Mouse (Mus musculus) bone marrow, adult 2 months (tissue): ENCODE data around the gene Ablim1. TPM values are rescaled to one million over a fixed set of nuclear protein-coding genes. Genes with fewer than 3 reads are reported as not detected.
A peak's percentile ranks its signal among the peaks of the same experiment; 100 is the strongest.

Experiments used
- H3K27ac ChIP-seq: fragments of 200-500 bp; 2 replicates; pipeline ENCODE4 v1.5.1; 2012; ENCODE audit warnings: low read depth, mild to moderate bottlenecking, control low read depth, inconsistent platforms, low read length; ENCODE audit not compliant: control insufficient read depth, poor library complexity, insufficient read depth
- H3K4me1 ChIP-seq: fragments of 200-500 bp; 2 replicates; pipeline ENCODE4 v1.6.1; 2011; ENCODE audit warnings: low read length; ENCODE audit not compliant: control insufficient read depth, insufficient read depth
- H3K4me3 ChIP-seq: fragments of 200-500 bp; replicated peaks from 2 replicates; pipeline ENCODE3; 2011; ENCODE audit warnings: mild to moderate bottlenecking, low read depth, low read length, control low read depth; ENCODE audit not compliant: control insufficient read depth
- CTCF ChIP-seq: fragments of 200-500 bp; IDR thresholded peaks from 2 replicates; pipeline ENCODE4 v1.5.1; 2011; ENCODE audit warnings: low read length, control low read depth; ENCODE audit not compliant: control insufficient read depth, insufficient read depth
- POLR2A ChIP-seq: fragments of 200-500 bp; IDR thresholded peaks from 2 replicates; pipeline ENCODE4 v1.6.1; 2011; ENCODE audit warnings: low read depth, mild to moderate bottlenecking, control low read depth, low read length, borderline replicate concordance; ENCODE audit not compliant: control insufficient read depth
- WGBS: fragments of 180-500 bp; shearing (Covaris S2); methylation state at CpG from one replicate; pipeline ENCODE4 v1.1.7; 2018; 5-methylcytosine and 5-hydroxymethylcytosine counted together
- polyA plus RNA-seq: library from polyadenylated mRNA; stranded (reverse); fragments of >200 nt; gene quantifications from 2 replicates; pipeline ENCODE4 v1.2.4, GENCODE M21; 2011; ENCODE audit warnings: low replicate concordance; ENCODE audit not compliant: missing spikeins, insufficient read depth, insufficient read length

Ablim1 gene
- polyA plus RNA-seq, 1 experiment = 15.5 TPM

GRCm38 (mm10) chr19:57353228-57353627 lies 38.5 kb upstream of the Ablim1 start:
- Histone ChIP-seq H3K4me3 (no peak overlapping the region), H3K4me1 (peaks cover 7% of the 10 kb centered on the region; the same call in 1 of the 2 replicates), H3K27ac (no peak overlapping the region)
- no peak for TF ChIP-seq POLR2A
- no peak for TF ChIP-seq CTCF
- 88% methylated on average over 10 of the region's 10 CpGs for WGBS

GRCm38 (mm10) chr19:57352337-57352935 lies 37.7 kb upstream of the Ablim1 start:
- WGBS = 88% methylated on average over 12 of the region's 12 CpGs
- TF ChIP-seq POLR2A = no peak
- TF ChIP-seq CTCF = no peak

GRCm38 (mm10) chr19:57349096-57349495 lies 34.4 kb upstream of the Ablim1 start:
- Histone ChIP-seq H3K4me3 (no peak overlapping the region), H3K27ac (no peak overlapping the region), H3K4me1 (no peaks in the 10 kb centered on the region; the same call in 1 of the 2 replicates)
- TF ChIP-seq POLR2A (no peak), CTCF (no peak)

More at GRCm38 (mm10) chr19:57352337-57352935, 37.7 kb upstream of the Ablim1 start:
- no peak overlapping the region for H3K27ac ChIP-seq
- H3K4me1 ChIP-seq = peaks cover 6% of the 10 kb centered on the region; the same call in 1 of the 2 replicates
- H3K4me3 ChIP-seq = no peak overlapping the region

GRCm38 (mm10) chr19:57344678-57345077 lies 30.0 kb upstream of the Ablim1 start:
- H3K27ac ChIP-seq = no peak overlapping the region
- WGBS = 77% methylated on average over 1 of the region's 1 CpGs
- H3K4me3 ChIP-seq = no peak overlapping the region
- TF ChIP-seq POLR2A (no peak), CTCF (no peak)
- H3K4me1 ChIP-seq = peaks cover 7% of the 10 kb centered on the region

GRCm38 (mm10) chr19:57343860-57344259 lies 29.1 kb upstream of the Ablim1 start:
- H3K27ac ChIP-seq = 0 out of 2 replicates have a peak overlapping the region, but pooled peaks have one; percentile 4
- H3K4me3 ChIP-seq = peak overlapping the region; percentile 3
- peaks cover 7% of the 10 kb centered on the region for H3K4me1 ChIP-seq
- TF ChIP-seq POLR2A (no peak), CTCF (no peak)
- whole genome bisulfite sequencing = 8% methylated on average over 5 of the region's 5 CpGs

GRCm38 (mm10) chr19:57340900-57341742 lies 26.4 kb upstream of the Ablim1 start:
- Histone ChIP-seq H3K27ac (no peak overlapping the region), H3K4me1 (peaks cover 7% of the 10 kb centered on the region), H3K4me3 (no peak overlapping the region)
- TF ChIP-seq POLR2A (no peak), CTCF (no peak)
- WGBS = 71% methylated on average over 8 of the region's 8 CpGs

- no peak for TF ChIP-seq CTCF
- no peak for TF ChIP-seq POLR2A
- WGBS = 74% methylated on average over 13 of the region's 13 CpGs
- H3K27ac ChIP-seq = no peak overlapping the region
- peaks cover 7% of the 10 kb centered on the region for H3K4me1 ChIP-seq
- H3K4me3 ChIP-seq = no peak overlapping the region
These were observed 24.7 kb upstream of the Ablim1 start for GRCm38 (mm10) chr19:57339281-57339864.

GRCm38 (mm10) chr19:57335135-57335534 lies 20.4 kb upstream of the Ablim1 start:
- TF ChIP-seq CTCF (no peak), POLR2A (no peak)
- H3K4me3 ChIP-seq = no peak overlapping the region
- 91% methylated on average over 8 of the region's 8 CpGs for WGBS
- H3K4me1 ChIP-seq = no peaks in the 10 kb centered on the region
- no peak overlapping the region for H3K27ac ChIP-seq
